Mouse (Mus musculus) cerebellum, adult 2 months (tissue): ENCODE measurements around the gene Cds1.

Experiments
- CTCF ChIP-seq: fragments of 200-500 bp; IDR thresholded peaks from 2 replicates; pipeline ENCODE4 v1.5.1; 2011; ENCODE audit warnings: low read depth, mild to moderate bottlenecking, control low read depth, low read length, moderate library complexity, borderline replicate concordance; ENCODE audit not compliant: insufficient read depth
- POLR2A ChIP-seq: fragments of 200-500 bp; IDR thresholded peaks from 2 replicates; pipeline ENCODE4 v1.6.1; 2011; ENCODE audit warnings: low read length, control low read depth, borderline replicate concordance; ENCODE audit not compliant: insufficient read depth

- TF ChIP-seq POLR2A (no peak), CTCF (no peak)
Observed at GRCm38 (mm10) chr5:101855475-101855874, 90.5 kb downstream of the Cds1 start.
